Mouse (Mus musculus) cerebellum, adult 2 months (tissue): ENCODE measurements around the gene Gm6020. TPM values are rescaled to one million over a fixed set of nuclear protein-coding genes. Genes with fewer than 3 reads are reported as not detected.
"Not testable (repeated sequence)": the region's sequence is repeated elsewhere in the genome, so short reads cannot be mapped to it uniquely, and the experiment has no call there.

Experiments used
- DNase-seq, 2 experiments: peaks; one replicate each; pipeline ENCODE4 v3.0.0; 2021
- H3K27ac ChIP-seq: fragments of 200-500 bp; 2 replicates; pipeline ENCODE4 v1.5.1; 2012; ENCODE audit warnings: low read length, control low read depth, inconsistent platforms; ENCODE audit not compliant: insufficient read depth
- H3K27me3 ChIP-seq: fragments of 200-500 bp; 2 replicates; pipeline ENCODE4 v1.6.1; 2012; ENCODE audit warnings: inconsistent platforms, mild to moderate bottlenecking, low read length, moderate library complexity; ENCODE audit not compliant: control insufficient read depth, insufficient read depth
- H3K4me1 ChIP-seq: fragments of 200-500 bp; 2 replicates; pipeline ENCODE4 v1.6.1; 2011; ENCODE audit warnings: low read length; ENCODE audit not compliant: control insufficient read depth, insufficient read depth
- H3K4me3 ChIP-seq: fragments of 200-500 bp; replicated peaks from 2 replicates; pipeline ENCODE3; 2011; ENCODE audit warnings: mild to moderate bottlenecking, low read depth, low read length, control low read depth; ENCODE audit not compliant: insufficient read depth
- CTCF ChIP-seq: fragments of 200-500 bp; IDR thresholded peaks from 2 replicates; pipeline ENCODE4 v1.5.1; 2011; ENCODE audit warnings: low read depth, mild to moderate bottlenecking, control low read depth, low read length, moderate library complexity, borderline replicate concordance; ENCODE audit not compliant: insufficient read depth
- POLR2A ChIP-seq: fragments of 200-500 bp; IDR thresholded peaks from 2 replicates; pipeline ENCODE4 v1.6.1; 2011; ENCODE audit warnings: low read length, control low read depth, borderline replicate concordance; ENCODE audit not compliant: insufficient read depth
- WGBS: fragments of 180-500 bp; shearing (Covaris S2); methylation state at CpG from one replicate; pipeline ENCODE4 v1.1.7; 2018; 5-methylcytosine and 5-hydroxymethylcytosine counted together
- polyA plus RNA-seq: library from polyadenylated mRNA; depleted of rRNA; stranded (reverse); fragments of >200 nt; gene quantifications from 2 replicates; pipeline ENCODE4 v1.2.3, GENCODE M21; 2012; rRNA removed

Gm6020 gene
- polyA plus RNA-seq: not detected in 2 replicates

- not testable (repeated sequence) for H3K4me1 ChIP-seq, H3K4me3 ChIP-seq, H3K27ac ChIP-seq, DNase-seq, H3K27me3 ChIP-seq
- WGBS: 76% methylated on average over 2 of the region's 2 CpGs
Measured at GRCm38 (mm10) chr19:61183590-61183989, at the start of gene Gm6020. Gene Gm6020, plus strand, starts transcription at chr19:61183890.

- H3K27ac ChIP-seq: no peak overlapping the region
- TF ChIP-seq POLR2A (no peak), CTCF (no peak)
- DNase-seq: no peak
Measured at GRCm38 (mm10) chr19:61138655-61139054, 45.0 kb upstream of the Gm6020 start.

GRCm38 (mm10) chr19:61140342-61141206, 43.1 kb upstream of the Gm6020 start, which contains the start of gene Zfp950:
Gene Zfp950, minus strand, starts transcription at chr19:61140840.
- peak; percentile 81 to 89 for DNase-seq
- H3K27ac ChIP-seq: no peak within 1 kb of the TSS
- H3K27me3 ChIP-seq: no peaks in the 10 kb centered on the region
- peak; percentile 67; the same call in 1 of the 2 replicates for TF ChIP-seq POLR2A
- TF ChIP-seq CTCF: no peak
- WGBS: under 1% methylated on average over 18 of the region's 18 CpGs
- H3K4me3 ChIP-seq: peak within 1 kb of the TSS; percentile 98
- no peaks in the 10 kb centered on the region; the same call in 1 of the 2 replicates for H3K4me1 ChIP-seq

More at GRCm38 (mm10) chr19:61138655-61139054, 45.0 kb upstream of the Gm6020 start:
- H3K4me3 ChIP-seq: no peak overlapping the region
- no peaks in the 10 kb centered on the region; the same call in 1 of the 2 replicates for H3K4me1 ChIP-seq
- H3K27me3 ChIP-seq: no peaks in the 10 kb centered on the region; the same call in 1 of the 2 replicates

- no peak for DNase-seq
- Histone ChIP-seq H3K4me3 (peak overlapping the region; percentile 98), H3K4me1 (no peaks in the 10 kb centered on the region; the same call in 1 of the 2 replicates), H3K27ac (no peak overlapping the region), H3K27me3 (no peaks in the 10 kb centered on the region)
- WGBS: 29% methylated on average over 4 of the region's 4 CpGs
- TF ChIP-seq POLR2A (no peak), CTCF (no peak)
Measured at GRCm38 (mm10) chr19:61141299-61141698, 42.4 kb upstream of the Gm6020 start.

GRCm38 (mm10) chr19:61151372-61151700, 32.4 kb upstream of the Gm6020 start:
- DNase-seq: no peak
- peak overlapping the region; percentile 41 for H3K4me3 ChIP-seq
- TF ChIP-seq CTCF (no peak), POLR2A (no peak)
- no peaks in the 10 kb centered on the region for H3K27me3 ChIP-seq
- no peak overlapping the region for H3K27ac ChIP-seq
- H3K4me1 ChIP-seq: no peaks in the 10 kb centered on the region; the same call in 1 of the 2 replicates
- 9% methylated on average over 8 of the region's 8 CpGs for WGBS

GRCm38 (mm10) chr19:61151701-61152420, 31.8 kb upstream of the Gm6020 start:
- TF ChIP-seq POLR2A (no peak), CTCF (no peak)
- Histone ChIP-seq H3K4me3 (peak overlapping the region; percentile 41), H3K4me1 (no peaks in the 10 kb centered on the region; the same call in 1 of the 2 replicates), H3K27ac (no peak overlapping the region), H3K27me3 (no peaks in the 10 kb centered on the region)
- WGBS: 6% methylated on average over 27 of the region's 27 CpGs
- DNase-seq: no peak

- Histone ChIP-seq H3K27ac (no peak within 1 kb of the TSS), H3K27me3 (no peaks in the 10 kb centered on the region), H3K4me3 (no peak within 1 kb of the TSS), H3K4me1 (no peaks in the 10 kb centered on the region)
- DNase-seq: no peak
- TF ChIP-seq CTCF (no peak), POLR2A (no peak)
- WGBS: 51% methylated on average over 39 of the region's 39 CpGs
Measured at GRCm38 (mm10) chr19:61175756-61176324, 7.8 kb upstream of the Gm6020 start, which contains the start of gene Gm7102. Gene Gm7102, minus strand, starts transcription at chr19:61176309.

- DNase-seq: peak; percentile 73 to 80
- Histone ChIP-seq H3K4me1 (no peaks in the 10 kb centered on the region), H3K27me3 (no peaks in the 10 kb centered on the region), H3K27ac (no peak overlapping the region), H3K4me3 (peak overlapping the region; percentile 73)
- 8% methylated on average over 13 of the region's 13 CpGs for WGBS
- TF ChIP-seq CTCF (no peak; the same call in 1 of the 2 replicates), POLR2A (no peak)
Measured at GRCm38 (mm10) chr19:61199316-61199715, 15.6 kb downstream of the Gm6020 start.
